In the genomic region with DNA sequence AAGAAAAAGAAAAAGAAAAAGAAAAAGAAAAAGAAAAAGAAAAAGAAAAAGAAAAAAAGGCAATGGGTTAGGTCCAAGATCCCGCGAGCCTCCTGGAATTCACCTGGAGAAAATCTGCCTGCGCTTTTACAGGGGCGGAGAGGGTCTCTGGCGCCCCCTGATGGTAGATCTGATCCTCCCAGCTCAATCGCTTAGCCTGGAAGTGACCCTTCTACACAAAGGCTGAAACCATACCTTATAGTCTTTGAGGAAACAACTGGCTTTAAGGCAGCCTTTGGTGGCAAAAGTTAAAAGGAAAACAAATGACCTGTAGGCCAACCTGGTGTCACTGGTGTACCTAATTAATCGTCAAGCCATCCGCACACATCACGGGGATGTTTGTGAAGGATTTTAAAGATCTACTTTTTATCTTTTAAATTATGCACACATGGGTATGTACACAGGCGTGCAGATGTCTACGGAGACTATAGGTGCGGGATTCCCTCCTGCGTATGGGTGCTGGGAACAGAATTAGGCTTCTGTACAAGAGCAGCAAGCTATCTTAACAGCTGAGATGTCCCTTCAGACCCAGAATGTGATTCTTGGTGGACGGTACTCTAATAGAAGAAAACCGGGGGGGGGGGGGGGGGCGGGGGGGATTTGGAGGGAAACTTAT, we compare ENCODE assay signal across 7 mouse cellular contexts. TPM values are rescaled to one million over a fixed set of nuclear protein-coding genes. Genes with fewer than 3 reads are reported as not detected.
DNase-seq lines count a peak whose midpoint lies in the region; ATAC-seq lines count a peak whose summit lies in the region.

No protein-coding gene starts in this region.

- no peaks in the 10 kb centered on the region for H3K36me3 ChIP-seq in forebrain, embryonic 14.5 days (ENCODE audit: control insufficient read depth, insufficient read depth, low read length)
- no peaks in the 10 kb centered on the region for H3K36me3 ChIP-seq in hindbrain, embryonic 11.5 days (ENCODE audit: control insufficient read depth, insufficient read depth, low read length)

- peak; percentile 78 for ATAC-seq in forebrain, embryonic 14.5 days
- ATAC-seq in hindbrain, embryonic 11.5 days (ENCODE audit: low FRiP score), result peak; percentile 71

- H3K27ac ChIP-seq in forebrain, embryonic 14.5 days (ENCODE audit: low read depth, low read length), result no peak overlapping the region
- no peak overlapping the region for H3K27ac ChIP-seq in hindbrain, embryonic 11.5 days (ENCODE audit: low read depth, low read length)

- peak overlapping the region; percentile 41; the same call in 1 of the 2 replicates for H3K4me3 ChIP-seq in forebrain, embryonic 14.5 days (ENCODE audit: low read depth, low read length)
- peak overlapping the region; percentile 43 for H3K4me3 ChIP-seq in hindbrain, embryonic 11.5 days (ENCODE audit: low read depth, low read length)

- DNase-seq in MN1 (ENCODE audit: low spot score), result peak; percentile 71
- DNase-seq in c-Kit-positive CD71-positive TER-119-positive erythroid progenitor cells, embryonic 14.5 days (ENCODE audit: low spot score), result peak; percentile 26
- peak; percentile 77 for DNase-seq in forebrain, embryonic 14.5 days (ENCODE audit: low spot score)
- peak; percentile 89 for DNase-seq in hindbrain, embryonic 11.5 days (ENCODE audit: low spot score)
- DNase-seq in layer of hippocampus, postnatal 14 days (ENCODE audit: low spot score in 2 of 2), result peak; percentile 30 to 51
- peak; percentile 62 to 76 for DNase-seq in lung, postnatal 4 days
- peak; percentile 91 for DNase-seq in retina, embryonic 14.5 days (ENCODE audit: low spot score)

- no peak overlapping the region for H3K9ac ChIP-seq in forebrain, embryonic 14.5 days (ENCODE audit: low read length)
- no peak overlapping the region for H3K9ac ChIP-seq in hindbrain, embryonic 11.5 days (ENCODE audit: low read depth, low read length)

- H3K9me3 ChIP-seq in forebrain, embryonic 14.5 days (replicated peaks; ENCODE audit: control insufficient read depth, low read length), result no peaks in the 10 kb centered on the region
- H3K9me3 ChIP-seq in hindbrain, embryonic 11.5 days (ENCODE audit: control insufficient read depth, low read length), result no peaks in the 10 kb centered on the region

- peaks cover 3% of the 10 kb centered on the region; the same call in 1 of the 2 replicates for H3K27me3 ChIP-seq in forebrain, embryonic 14.5 days (replicated peaks; ENCODE audit: control insufficient read depth, insufficient read depth, low read length)
- H3K27me3 ChIP-seq in hindbrain, embryonic 11.5 days (ENCODE audit: control insufficient read depth, insufficient read depth, low read length), result peaks cover 9% of the 10 kb centered on the region

- H3K4me2 ChIP-seq in forebrain, embryonic 14.5 days (ENCODE audit: low read length), result peak overlapping the region; percentile 99
- peak overlapping the region; percentile 94; the same call in 1 of the 2 replicates for H3K4me2 ChIP-seq in hindbrain, embryonic 11.5 days (replicated peaks; ENCODE audit: low read depth, low read length)

- 0 out of 2 replicates have a peak, but pooled peaks cover 4% of the 10 kb centered on the region for H3K4me1 ChIP-seq in forebrain, embryonic 14.5 days (ENCODE audit: control insufficient read depth, insufficient read depth, low read length)
- H3K4me1 ChIP-seq in hindbrain, embryonic 11.5 days (replicated peaks; ENCODE audit: control insufficient read depth, insufficient read depth, low read length), result peaks cover 2% of the 10 kb centered on the region; the same call in 1 of the 2 replicates

- WGBS in forebrain, embryonic 14.5 days, result 39% methylated on average over 15 of the region's 16 CpGs
- 38% methylated on average over 15 of the region's 16 CpGs for WGBS in hindbrain, embryonic 11.5 days

RNA-seq across cellular contexts. Expression of a gene that starts 0.9 kb away (rescaled TPM):
- 0.05 and 0.11 TPM in 2 replicates for polyA plus RNA-seq in forebrain, embryonic 14.5 days (2014; fragmentation: Nextera tagmentation; extraction: Ambion mirVana)
- polyA plus RNA-seq in hindbrain, embryonic 11.5 days (2014; fragmentation: Nextera tagmentation; extraction: Ambion mirVana), result 0.17 and 0.26 TPM in 2 replicates
- total RNA-seq in layer of hippocampus, postnatal 14 days (2021), result under 1 TPM; 0.12 to 0.21 TPM

Comparison
In these comparisons a context has a peak if more than half of its experiments do, and no peak if none do; other contexts are left out.
1. DNase-seq: peak in every context shown above with its lines; median percentile 91 in retina, embryonic 14.5 days; 89 in hindbrain, embryonic 11.5 days; 77 in forebrain, embryonic 14.5 days; 71 in MN1; 69 in lung, postnatal 4 days; 40 in layer of hippocampus, postnatal 14 days; 26 in c-Kit-positive CD71-positive TER-119-positive erythroid progenitor cells, embryonic 14.5 days.